13 mouse cellular contexts compared by ENCODE assay signal in genomic region chr14:30011886-30012560, GRCm38 (mm10). TPM values are rescaled to one million over a fixed set of nuclear protein-coding genes. Genes with fewer than 3 reads are reported as not detected.
DNase-seq lines count a peak whose midpoint lies in the region; ATAC-seq lines count a peak whose summit lies in the region.
"Had no signal": no experiment of that assay in that cellular context is flagged by ENCODE, and none has a peak within 500 bp of the region (broad histone marks: within the 10 kb centered on the region; RNA-seq: fewer than 3 reads in every experiment).

No protein-coding gene starts in this region.

- H3K9ac ChIP-seq in hindbrain, embryonic 16.5 days (ENCODE audit: low read depth, low read length) = no peak overlapping the region
- H3K9ac ChIP-seq in kidney, embryonic 16.5 days (replicated peaks; ENCODE audit: low read length) = no peak overlapping the region
- H3K9ac ChIP-seq: intestine, embryonic 15.5 days had no signal

- intact Hi-C loops in heart, postnatal 10 days (cut with DNase I) = no loop called here

- no peak overlapping the region for H3K4me2 ChIP-seq in hindbrain, embryonic 16.5 days (ENCODE audit: low read length)
- H3K4me2 ChIP-seq in kidney, embryonic 16.5 days (replicated peaks; ENCODE audit: low read depth, low read length) = no peak overlapping the region
- H3K4me2 ChIP-seq: intestine, embryonic 15.5 days had no signal

- H3K9me3 ChIP-seq in hindbrain, embryonic 16.5 days (ENCODE audit: control insufficient read depth, low read length) = no peaks in the 10 kb centered on the region
- H3K9me3 ChIP-seq in hindbrain, embryonic 10.5 days = no peaks in the 10 kb centered on the region
- H3K9me3 ChIP-seq in kidney, embryonic 16.5 days (ENCODE audit: low read length) = no peaks in the 10 kb centered on the region
- H3K9me3 ChIP-seq: forebrain, embryonic 10.5 days; intestine, embryonic 15.5 days had no signal

- 66% methylated on average over 10 of the region's 10 CpGs for WGBS in hindbrain, embryonic 16.5 days
- 85% methylated on average over 10 of the region's 10 CpGs for WGBS in hindbrain, embryonic 10.5 days
- WGBS in kidney, embryonic 16.5 days = 62% methylated on average over 10 of the region's 10 CpGs

- no peak for DNase-seq in hindbrain, embryonic 10.5 days (ENCODE audit: low spot score)
- peak; percentile 66 for DNase-seq in 3134 (ENCODE audit: extremely low read depth, insufficient read length, low spot score)
- DNase-seq in Muller cell, postnatal 12 days (ENCODE audit: inconsistent ontology term) = peak; percentile 93
- DNase-seq in natural killer cell, adult 2 months (ENCODE audit: low spot score in 2 of 2) = no peak
- DNase-seq in heart, postnatal 10 days = no peak
- DNase-seq in neural tube, embryonic 10.5 days (ENCODE audit: extremely low spot score, low spot score) = no peak
- DNase-seq: lung, adult 18-20 months had no signal

- H3K27me3 ChIP-seq in hindbrain, embryonic 16.5 days (replicated peaks; ENCODE audit: control insufficient read depth, insufficient read depth, low read length) = no peaks in the 10 kb centered on the region
- H3K27me3 ChIP-seq in hindbrain, embryonic 10.5 days (ENCODE audit: insufficient read depth, poor library complexity, severe bottlenecking) = peaks cover 40% of the 10 kb centered on the region
- H3K27me3 ChIP-seq in kidney, embryonic 16.5 days (ENCODE audit: insufficient read depth, low read length) = 0 out of 2 replicates have a peak, but pooled peaks cover 3% of the 10 kb centered on the region

- 0 out of 2 replicates have a peak, but pooled peaks have one; percentile 44 for ATAC-seq in hindbrain, embryonic 16.5 days
- ATAC-seq in kidney, embryonic 16.5 days (ENCODE audit: low FRiP score, low TSS enrichment) = peak; percentile 55; the same call in 1 of the 2 replicates
- ATAC-seq: intestine, embryonic 15.5 days had no signal

- no peaks in the 10 kb centered on the region for H3K36me3 ChIP-seq in hindbrain, embryonic 16.5 days (ENCODE audit: control insufficient read depth, insufficient read depth, low read length)
- no peaks in the 10 kb centered on the region for H3K36me3 ChIP-seq in hindbrain, embryonic 10.5 days
- H3K36me3 ChIP-seq in kidney, embryonic 16.5 days (ENCODE audit: insufficient read depth, low read length) = no peaks in the 10 kb centered on the region
- H3K36me3 ChIP-seq: forebrain, embryonic 10.5 days; intestine, embryonic 15.5 days had no signal

- H3K4me3 ChIP-seq in hindbrain, embryonic 16.5 days (ENCODE audit: low read length) = no peak overlapping the region
- H3K4me3 ChIP-seq in hindbrain, embryonic 10.5 days = no peak overlapping the region
- no peak overlapping the region for H3K4me3 ChIP-seq in kidney, embryonic 16.5 days (ENCODE audit: low read length)
- H3K4me3 ChIP-seq: forebrain, embryonic 10.5 days; heart, adult 2 months; intestine, embryonic 15.5 days; myocyte had no signal

- no peak overlapping the region for H3K27ac ChIP-seq in hindbrain, embryonic 16.5 days (ENCODE audit: low read depth, low read length)
- H3K27ac ChIP-seq in hindbrain, embryonic 10.5 days = no peak overlapping the region
- H3K27ac ChIP-seq in kidney, embryonic 16.5 days (ENCODE audit: low read length) = peak overlapping the region; percentile 41
- H3K27ac ChIP-seq: forebrain, embryonic 10.5 days; heart, adult 2 months; intestine, embryonic 15.5 days had no signal

- H3K4me1 ChIP-seq in hindbrain, embryonic 16.5 days (ENCODE audit: control insufficient read depth, insufficient read depth, low read depth, low read length) = peaks cover 10% of the 10 kb centered on the region
- peaks cover 11% of the 10 kb centered on the region for H3K4me1 ChIP-seq in hindbrain, embryonic 10.5 days (replicated peaks)
- peaks cover 8% of the 10 kb centered on the region; the same call in 1 of the 2 replicates for H3K4me1 ChIP-seq in kidney, embryonic 16.5 days (ENCODE audit: insufficient read depth, low read length)

RNA-seq across cellular contexts. Expression of gene Chdh, which starts 3.2 kb away (rescaled TPM):
- 0.36 and 0.51 TPM in 2 replicates for polyA plus RNA-seq in hindbrain, embryonic 16.5 days (2015; fragmentation: Nextera tagmentation; extraction: Ambion mirVana)
- polyA plus RNA-seq in hindbrain, embryonic 10.5 days (2016; fragmentation: Nextera tagmentation; extraction: Ambion mirVana) = 0.09 and 0.11 TPM in 2 replicates
- 2.5 and 2.7 TPM in 2 replicates for polyA plus RNA-seq in kidney, embryonic 16.5 days (2015; fragmentation: Nextera tagmentation; extraction: Ambion mirVana)
- total RNA-seq in heart, postnatal 10 days (2021) = 1 to 10 TPM in 1 of 2 experiments, under 1 TPM in 1; 0.35 to 1.2 TPM
- polyA plus RNA-seq: forebrain, embryonic 10.5 days; myocyte had no signal

RNA-seq across cellular contexts. Expression of gene Il17rb, which starts 3.3 kb away (rescaled TPM):
- polyA plus RNA-seq in hindbrain, embryonic 16.5 days (2015; fragmentation: Nextera tagmentation; extraction: Ambion mirVana) = 1.7 and 1.8 TPM in 2 replicates
- polyA plus RNA-seq in hindbrain, embryonic 10.5 days (2016; fragmentation: Nextera tagmentation; extraction: Ambion mirVana) = 0.46 and 1.0 TPM in 2 replicates
- 0.79 and 1.0 TPM in 2 replicates for polyA plus RNA-seq in kidney, embryonic 16.5 days (2015; fragmentation: Nextera tagmentation; extraction: Ambion mirVana)
- total RNA-seq in heart, postnatal 10 days (2021) = under 1 TPM; 0.35 to 0.41 TPM
- total RNA-seq: heart, adult 2 months had no signal

RNA-seq across cellular contexts. Expression of gene Actr8, which starts 33.9 kb away (rescaled TPM):
- polyA plus RNA-seq in hindbrain, embryonic 16.5 days (2015; fragmentation: Nextera tagmentation; extraction: Ambion mirVana) = 69.9 and 73.8 TPM in 2 replicates
- 89.1 and 92.4 TPM in 2 replicates for polyA plus RNA-seq in hindbrain, embryonic 10.5 days (2016; fragmentation: Nextera tagmentation; extraction: Ambion mirVana)
- 75.5 and 83.8 TPM in 2 replicates for polyA plus RNA-seq in kidney, embryonic 16.5 days (2015; fragmentation: Nextera tagmentation; extraction: Ambion mirVana)
- total RNA-seq in heart, postnatal 10 days (2021) = 10 to 100 TPM; 36.6 to 37.7 TPM

RNA-seq across cellular contexts. Expression of gene Selenok, which starts 43.9 kb away (rescaled TPM):
- 371 and 398 TPM in 2 replicates for polyA plus RNA-seq in hindbrain, embryonic 16.5 days (2015; fragmentation: Nextera tagmentation; extraction: Ambion mirVana)
- 315 and 388 TPM in 2 replicates for polyA plus RNA-seq in hindbrain, embryonic 10.5 days (2016; fragmentation: Nextera tagmentation; extraction: Ambion mirVana)
- polyA plus RNA-seq in kidney, embryonic 16.5 days (2015; fragmentation: Nextera tagmentation; extraction: Ambion mirVana) = 260 and 268 TPM in 2 replicates
- total RNA-seq in heart, postnatal 10 days (2021) = 10 to 100 TPM; 78.0 to 79.3 TPM

Comparison
In these comparisons a context has a peak if more than half of its experiments do, and no peak if none do; other contexts are left out.
1. DNase-seq: peak in 3134 (single experiment) and Muller cell, postnatal 12 days (single experiment); none in hindbrain, embryonic 10.5 days (single experiment), natural killer cell, adult 2 months (0 of 2), heart, postnatal 10 days (0 of 2) and neural tube, embryonic 10.5 days (single experiment).